Mouse (Mus musculus): ENCODE results near the gene Emd. TPM values are rescaled to one million over a fixed set of nuclear protein-coding genes. Genes with fewer than 3 reads are reported as not detected.

Emd gene
- polyA plus RNA-seq, 1 experiment = 172 TPM

- H3K79me2 ChIP-seq (ENCODE audit: control insufficient read depth, insufficient read depth) = peaks cover 92% of the 10 kb centered on the region
- TF ChIP-seq MYOD1 (IDR thresholded peaks at IDR 0.05; ENCODE audit: control insufficient read depth, insufficient read length, low read depth) (no peak), MAX (IDR thresholded peaks at IDR 0.05) (no peak), CEBPB (IDR thresholded peaks at IDR 0.05; ENCODE audit: low read depth) (no peak), USF1 (IDR thresholded peaks at IDR 0.05; ENCODE audit: low read depth) (no peak), MYOG (IDR thresholded peaks at IDR 0.05; ENCODE audit: control insufficient read depth, extremely low read depth, insufficient read length) (no peak)
- H3K27me3 ChIP-seq (ENCODE audit: control insufficient read depth, insufficient read depth, insufficient read length) = no peaks in the 10 kb centered on the region
- peaks cover 89% of the 10 kb centered on the region for H3K36me3 ChIP-seq (ENCODE audit: control insufficient read depth, insufficient read depth)
- H3ac ChIP-seq (ENCODE audit: control insufficient read depth, insufficient read length, low read depth) = no peak overlapping the region
- peaks cover 65% of the 10 kb centered on the region for H3K79me3 ChIP-seq (ENCODE audit: low read depth)
- H3K4me3 ChIP-seq (ENCODE audit: insufficient read depth, poor library complexity, severe bottlenecking) = no peak overlapping the region
Observed at GRCm38 (mm10) chrX:74240332-74240731, 14.2 kb upstream of the Emd start.

GRCm38 (mm10) chrX:74243396-74243795 lies 11.1 kb upstream of the Emd start:
- peaks cover 63% of the 10 kb centered on the region for H3K36me3 ChIP-seq (ENCODE audit: control insufficient read depth, insufficient read depth)
- H3K27me3 ChIP-seq (ENCODE audit: control insufficient read depth, insufficient read depth, insufficient read length) = no peaks in the 10 kb centered on the region
- H3K79me3 ChIP-seq (ENCODE audit: low read depth) = peaks cover 74% of the 10 kb centered on the region
- peaks cover 91% of the 10 kb centered on the region for H3K79me2 ChIP-seq (ENCODE audit: control insufficient read depth, insufficient read depth)
- H3ac ChIP-seq (ENCODE audit: control insufficient read depth, insufficient read length, low read depth) = peak overlapping the region; percentile 67
- peak overlapping the region; percentile 58 for H3K4me3 ChIP-seq (ENCODE audit: insufficient read depth, poor library complexity, severe bottlenecking)
- TF ChIP-seq FOSL1 (IDR thresholded peaks at IDR 0.05; ENCODE audit: insufficient read depth, low read length, poor library complexity, severe bottlenecking) (no peak), CEBPB (IDR thresholded peaks at IDR 0.05; ENCODE audit: low read depth) (no peak), MYOG (IDR thresholded peaks at IDR 0.05; ENCODE audit: control insufficient read depth, extremely low read depth, insufficient read length) (no peak), USF1 (IDR thresholded peaks at IDR 0.05; ENCODE audit: low read depth) (no peak), MAX (IDR thresholded peaks at IDR 0.05) (no peak), MYOD1 (IDR thresholded peaks at IDR 0.05; ENCODE audit: control insufficient read depth, insufficient read length, low read depth) (no peak), CTCF (IDR thresholded peaks at IDR 0.05; ENCODE audit: control insufficient read depth, insufficient read depth, insufficient read length) (no peak)

GRCm38 (mm10) chrX:74243807-74244206 lies 10.7 kb upstream of the Emd start:
- Histone ChIP-seq H3K4me3 (ENCODE audit: insufficient read depth, poor library complexity, severe bottlenecking) (peak overlapping the region; percentile 58), H3ac (ENCODE audit: control insufficient read depth, insufficient read length, low read depth) (peak overlapping the region; percentile 67), H3K36me3 (ENCODE audit: control insufficient read depth, insufficient read depth) (peaks cover 59% of the 10 kb centered on the region), H3K79me3 (ENCODE audit: low read depth) (peaks cover 73% of the 10 kb centered on the region), H3K79me2 (ENCODE audit: control insufficient read depth, insufficient read depth) (peaks cover 93% of the 10 kb centered on the region), H3K27me3 (ENCODE audit: control insufficient read depth, insufficient read depth, insufficient read length) (no peaks in the 10 kb centered on the region)
- no peak for TF ChIP-seq MAX (IDR thresholded peaks at IDR 0.05)
- no peak for TF ChIP-seq MYOD1 (IDR thresholded peaks at IDR 0.05; ENCODE audit: control insufficient read depth, insufficient read length, low read depth)
- TF ChIP-seq MYOG (IDR thresholded peaks at IDR 0.05; ENCODE audit: control insufficient read depth, extremely low read depth, insufficient read length) = no peak
- no peak for TF ChIP-seq CTCF (IDR thresholded peaks at IDR 0.05; ENCODE audit: control insufficient read depth, insufficient read depth, insufficient read length)
- TF ChIP-seq USF1 (IDR thresholded peaks at IDR 0.05; ENCODE audit: low read depth) = no peak
- no peak for TF ChIP-seq CEBPB (IDR thresholded peaks at IDR 0.05; ENCODE audit: low read depth)
- no peak for TF ChIP-seq FOSL1 (IDR thresholded peaks at IDR 0.05; ENCODE audit: insufficient read depth, low read length, poor library complexity, severe bottlenecking)

- H3ac ChIP-seq (ENCODE audit: control insufficient read depth, insufficient read length, low read depth) = peak overlapping the region; percentile 66
- peak overlapping the region; percentile 58 for H3K4me3 ChIP-seq (ENCODE audit: insufficient read depth, poor library complexity, severe bottlenecking)
- peaks cover 91% of the 10 kb centered on the region for H3K79me2 ChIP-seq (ENCODE audit: control insufficient read depth, insufficient read depth)
- no peaks in the 10 kb centered on the region for H3K27me3 ChIP-seq (ENCODE audit: control insufficient read depth, insufficient read depth, insufficient read length)
- TF ChIP-seq MYOG (IDR thresholded peaks at IDR 0.05; ENCODE audit: control insufficient read depth, extremely low read depth, insufficient read length) (no peak), CEBPB (IDR thresholded peaks at IDR 0.05; ENCODE audit: low read depth) (no peak), USF1 (IDR thresholded peaks at IDR 0.05; ENCODE audit: low read depth) (no peak), CTCF (IDR thresholded peaks at IDR 0.05; ENCODE audit: control insufficient read depth, insufficient read depth, insufficient read length) (no peak), MYOD1 (IDR thresholded peaks at IDR 0.05; ENCODE audit: control insufficient read depth, insufficient read length, low read depth) (no peak), MAX (IDR thresholded peaks at IDR 0.05) (no peak), FOSL1 (IDR thresholded peaks at IDR 0.05; ENCODE audit: insufficient read depth, low read length, poor library complexity, severe bottlenecking) (no peak)
- H3K36me3 ChIP-seq (ENCODE audit: control insufficient read depth, insufficient read depth) = peaks cover 51% of the 10 kb centered on the region
- H3K79me3 ChIP-seq (ENCODE audit: low read depth) = peaks cover 67% of the 10 kb centered on the region
Observed at GRCm38 (mm10) chrX:74244614-74245083, 9.8 kb upstream of the Emd start.

- H3K79me2 ChIP-seq (ENCODE audit: control insufficient read depth, insufficient read depth) = peaks cover 86% of the 10 kb centered on the region
- no peaks in the 10 kb centered on the region for H3K27me3 ChIP-seq (ENCODE audit: control insufficient read depth, insufficient read depth, insufficient read length)
- TF ChIP-seq USF1 (IDR thresholded peaks at IDR 0.05; ENCODE audit: low read depth) = no peak
- no peak for TF ChIP-seq CEBPB (IDR thresholded peaks at IDR 0.05; ENCODE audit: low read depth)
- TF ChIP-seq MYOG (IDR thresholded peaks at IDR 0.05; ENCODE audit: control insufficient read depth, extremely low read depth, insufficient read length) = no peak
- no peak for TF ChIP-seq CTCF (IDR thresholded peaks at IDR 0.05; ENCODE audit: control insufficient read depth, insufficient read depth, insufficient read length)
- no peak for TF ChIP-seq FOSL1 (IDR thresholded peaks at IDR 0.05; ENCODE audit: insufficient read depth, low read length, poor library complexity, severe bottlenecking)
- TF ChIP-seq MYOD1 (IDR thresholded peaks at IDR 0.05; ENCODE audit: control insufficient read depth, insufficient read length, low read depth) = no peak
- TF ChIP-seq MAX (IDR thresholded peaks at IDR 0.05) = no peak
Observed at GRCm38 (mm10) chrX:74245107-74245506, 9.4 kb upstream of the Emd start.

GRCm38 (mm10) chrX:74245687-74246086 lies 8.8 kb upstream of the Emd start:
- H3K27me3 ChIP-seq (ENCODE audit: control insufficient read depth, insufficient read depth, insufficient read length) = no peaks in the 10 kb centered on the region
- no peak for TF ChIP-seq MYOG (IDR thresholded peaks at IDR 0.05; ENCODE audit: control insufficient read depth, extremely low read depth, insufficient read length)
- TF ChIP-seq MYOD1 (IDR thresholded peaks at IDR 0.05; ENCODE audit: control insufficient read depth, insufficient read length, low read depth) = no peak
- TF ChIP-seq FOSL1 (IDR thresholded peaks at IDR 0.05; ENCODE audit: insufficient read depth, low read length, poor library complexity, severe bottlenecking) = no peak
- TF ChIP-seq CEBPB (IDR thresholded peaks at IDR 0.05; ENCODE audit: low read depth) = no peak
- TF ChIP-seq MAX (IDR thresholded peaks at IDR 0.05) = no peak
- no peak for TF ChIP-seq CTCF (IDR thresholded peaks at IDR 0.05; ENCODE audit: control insufficient read depth, insufficient read depth, insufficient read length)
- TF ChIP-seq USF1 (IDR thresholded peaks at IDR 0.05; ENCODE audit: low read depth) = no peak
- peaks cover 81% of the 10 kb centered on the region for H3K79me2 ChIP-seq (ENCODE audit: control insufficient read depth, insufficient read depth)
- H3K79me3 ChIP-seq (ENCODE audit: low read depth) = peaks cover 58% of the 10 kb centered on the region
- peak overlapping the region; percentile 58 for H3K4me3 ChIP-seq (ENCODE audit: insufficient read depth, poor library complexity, severe bottlenecking)
- H3K36me3 ChIP-seq (ENCODE audit: control insufficient read depth, insufficient read depth) = peaks cover 41% of the 10 kb centered on the region
- H3ac ChIP-seq (ENCODE audit: control insufficient read depth, insufficient read length, low read depth) = peak overlapping the region; percentile 92

More at GRCm38 (mm10) chrX:74245107-74245506, 9.4 kb upstream of the Emd start:
- Histone ChIP-seq H3K4me3 (ENCODE audit: insufficient read depth, poor library complexity, severe bottlenecking) (peak overlapping the region; percentile 58), H3K79me3 (ENCODE audit: low read depth) (peaks cover 63% of the 10 kb centered on the region), H3ac (ENCODE audit: control insufficient read depth, insufficient read length, low read depth) (peak overlapping the region; percentile 92), H3K36me3 (ENCODE audit: control insufficient read depth, insufficient read depth) (peaks cover 47% of the 10 kb centered on the region)
